Mouse (Mus musculus): ENCODE measurements around the gene Rftn1. TPM values are rescaled to one million over a fixed set of nuclear protein-coding genes. Genes with fewer than 3 reads are reported as not detected.

Gene Rftn1
- polyA plus RNA-seq, 1 experiment = 102 TPM

- TF ChIP-seq CTCF (IDR thresholded peaks at IDR 0.05; ENCODE audit: borderline replicate concordance, control insufficient read depth, extremely low read depth, insufficient read depth, low read length, poor library complexity) (no peak), POLR2A (IDR thresholded peaks at IDR 0.05; ENCODE audit: control insufficient read depth, extremely low read depth, insufficient read depth, low read length, poor library complexity) (no peak)
- Histone ChIP-seq H3K27me3 (ENCODE audit: control insufficient read depth, insufficient read depth, low read length) (no peaks in the 10 kb centered on the region), H3K4me3 (ENCODE audit: control insufficient read depth, insufficient read depth, low read length) (no peak overlapping the region), H3K36me3 (ENCODE audit: control insufficient read depth, insufficient read depth, low read length) (peaks cover 9% of the 10 kb centered on the region; the same call in 1 of the 2 replicates), H3K4me1 (replicated peaks; ENCODE audit: control insufficient read depth, insufficient read depth, low read length) (no peaks in the 10 kb centered on the region), H3K27ac (ENCODE audit: control insufficient read depth, insufficient read depth, low read length) (no peak overlapping the region)
- DNase-seq = no peak
- 95% methylated on average over 6 of the region's 6 CpGs for WGBS
Measured at GRCm38 (mm10) chr17:49987095-49987494, 203.4 kb downstream of the Rftn1 start.

- TF ChIP-seq CTCF (IDR thresholded peaks at IDR 0.05; ENCODE audit: borderline replicate concordance, control insufficient read depth, extremely low read depth, insufficient read depth, low read length, poor library complexity) (no peak), POLR2A (IDR thresholded peaks at IDR 0.05; ENCODE audit: control insufficient read depth, extremely low read depth, insufficient read depth, low read length, poor library complexity) (no peak)
- no peaks in the 10 kb centered on the region for H3K4me1 ChIP-seq (replicated peaks; ENCODE audit: control insufficient read depth, insufficient read depth, low read length)
- no peaks in the 10 kb centered on the region for H3K27me3 ChIP-seq (ENCODE audit: control insufficient read depth, insufficient read depth, low read length)
- no peaks in the 10 kb centered on the region for H3K36me3 ChIP-seq (ENCODE audit: control insufficient read depth, insufficient read depth, low read length)
- no peak overlapping the region for H3K27ac ChIP-seq (ENCODE audit: control insufficient read depth, insufficient read depth, low read length)
- H3K4me3 ChIP-seq (ENCODE audit: control insufficient read depth, insufficient read depth, low read length) = no peak overlapping the region
- WGBS = 94% methylated on average over 5 of the region's 5 CpGs
- DNase-seq = no peak
Measured at GRCm38 (mm10) chr17:49983478-49983877, 207.0 kb downstream of the Rftn1 start.

GRCm38 (mm10) chr17:49982611-49983390 is 207.7 kb downstream of the Rftn1 start:
- no peaks in the 10 kb centered on the region for H3K36me3 ChIP-seq (ENCODE audit: control insufficient read depth, insufficient read depth, low read length)
- no peak for DNase-seq
- H3K4me1 ChIP-seq (replicated peaks; ENCODE audit: control insufficient read depth, insufficient read depth, low read length) = no peaks in the 10 kb centered on the region
- no peaks in the 10 kb centered on the region for H3K27me3 ChIP-seq (ENCODE audit: control insufficient read depth, insufficient read depth, low read length)
- 88% methylated on average over 6 of the region's 6 CpGs for WGBS
- TF ChIP-seq POLR2A (IDR thresholded peaks at IDR 0.05; ENCODE audit: control insufficient read depth, extremely low read depth, insufficient read depth, low read length, poor library complexity) = no peak
- TF ChIP-seq CTCF (IDR thresholded peaks at IDR 0.05; ENCODE audit: borderline replicate concordance, control insufficient read depth, extremely low read depth, insufficient read depth, low read length, poor library complexity) = no peak
- H3K4me3 ChIP-seq (ENCODE audit: control insufficient read depth, insufficient read depth, low read length) = no peak overlapping the region
- no peak overlapping the region for H3K27ac ChIP-seq (ENCODE audit: control insufficient read depth, insufficient read depth, low read length)

GRCm38 (mm10) chr17:49981591-49981990 is 208.9 kb downstream of the Rftn1 start:
- no peak for DNase-seq
- TF ChIP-seq POLR2A (IDR thresholded peaks at IDR 0.05; ENCODE audit: control insufficient read depth, extremely low read depth, insufficient read depth, low read length, poor library complexity) (no peak), CTCF (IDR thresholded peaks at IDR 0.05; ENCODE audit: borderline replicate concordance, control insufficient read depth, extremely low read depth, insufficient read depth, low read length, poor library complexity) (no peak)
- WGBS = 95% methylated on average over 4 of the region's 4 CpGs
- Histone ChIP-seq H3K36me3 (ENCODE audit: control insufficient read depth, insufficient read depth, low read length) (no peaks in the 10 kb centered on the region), H3K27ac (ENCODE audit: control insufficient read depth, insufficient read depth, low read length) (no peak overlapping the region), H3K4me3 (ENCODE audit: control insufficient read depth, insufficient read depth, low read length) (no peak overlapping the region), H3K4me1 (replicated peaks; ENCODE audit: control insufficient read depth, insufficient read depth, low read length) (no peaks in the 10 kb centered on the region), H3K27me3 (ENCODE audit: control insufficient read depth, insufficient read depth, low read length) (no peaks in the 10 kb centered on the region)

GRCm38 (mm10) chr17:49979761-49980285 is 210.7 kb downstream of the Rftn1 start:
- no peaks in the 10 kb centered on the region for H3K36me3 ChIP-seq (ENCODE audit: control insufficient read depth, insufficient read depth, low read length)
- H3K27ac ChIP-seq (ENCODE audit: control insufficient read depth, insufficient read depth, low read length) = no peak overlapping the region
- H3K4me1 ChIP-seq (replicated peaks; ENCODE audit: control insufficient read depth, insufficient read depth, low read length) = no peaks in the 10 kb centered on the region
- no peak for TF ChIP-seq POLR2A (IDR thresholded peaks at IDR 0.05; ENCODE audit: control insufficient read depth, extremely low read depth, insufficient read depth, low read length, poor library complexity)
- no peak for TF ChIP-seq CTCF (IDR thresholded peaks at IDR 0.05; ENCODE audit: borderline replicate concordance, control insufficient read depth, extremely low read depth, insufficient read depth, low read length, poor library complexity)
- WGBS = 97% methylated on average over 4 of the region's 4 CpGs
- H3K4me3 ChIP-seq (ENCODE audit: control insufficient read depth, insufficient read depth, low read length) = no peak overlapping the region
- DNase-seq = no peak
- H3K27me3 ChIP-seq (ENCODE audit: control insufficient read depth, insufficient read depth, low read length) = no peaks in the 10 kb centered on the region

- no peak for TF ChIP-seq POLR2A (IDR thresholded peaks at IDR 0.05; ENCODE audit: control insufficient read depth, extremely low read depth, insufficient read depth, low read length, poor library complexity)
- TF ChIP-seq CTCF (IDR thresholded peaks at IDR 0.05; ENCODE audit: borderline replicate concordance, control insufficient read depth, extremely low read depth, insufficient read depth, low read length, poor library complexity) = no peak
- H3K4me1 ChIP-seq (replicated peaks; ENCODE audit: control insufficient read depth, insufficient read depth, low read length) = no peaks in the 10 kb centered on the region
- no peak overlapping the region for H3K27ac ChIP-seq (ENCODE audit: control insufficient read depth, insufficient read depth, low read length)
- no peak overlapping the region for H3K4me3 ChIP-seq (ENCODE audit: control insufficient read depth, insufficient read depth, low read length)
- 86% methylated on average over 3 of the region's 3 CpGs for WGBS
- no peaks in the 10 kb centered on the region for H3K36me3 ChIP-seq (ENCODE audit: control insufficient read depth, insufficient read depth, low read length)
- no peak for DNase-seq
- no peaks in the 10 kb centered on the region for H3K27me3 ChIP-seq (ENCODE audit: control insufficient read depth, insufficient read depth, low read length)
Measured at GRCm38 (mm10) chr17:49977424-49977790, 213.1 kb downstream of the Rftn1 start.

Data from thymus, adult 2 months (tissue).